Mouse (Mus musculus) left cerebral cortex, postnatal 36 days (tissue): Measurements from ENCODE around the gene Megf8. TPM values are rescaled to one million over a fixed set of nuclear protein-coding genes. Genes with fewer than 3 reads are reported as not detected.

Source experiments
- total RNA-seq, 2 experiments: library from RNA; stranded (reverse); gene quantifications; 2 replicates each; pipeline ENCODE4 v1.2.3; 2021

Megf8 gene
- total RNA-seq, 2 experiments from 2014 or later, result 108 to 110 TPM

Other genes starting within 250 kb of the Megf8 start
- 100 to 1,000 TPM; 225 to 248 TPM for gene Grik5, start 244.8 kb upstream of the Megf8 start, total RNA-seq
- gene Zfp574, start 244.6 kb upstream of the Megf8 start, total RNA-seq, result 10 to 100 TPM; 34.9 to 40.4 TPM
- gene Pou2f2, start 137.4 kb upstream of the Megf8 start, total RNA-seq, result 10 to 100 TPM in 1 of 2 experiments, 1 to 10 TPM in 1; 8.4 to 15.4 TPM
- gene Dedd2, start 96.5 kb upstream of the Megf8 start, total RNA-seq, result 10 to 100 TPM; 25.4 to 28.4 TPM
- gene Zfp526, start 95.7 kb upstream of the Megf8 start, total RNA-seq, result 10 to 100 TPM; 11.3 to 11.5 TPM
- 100 to 1,000 TPM; 206 to 237 TPM for gene Gsk3a, start 79.3 kb upstream of the Megf8 start, total RNA-seq
- 10 to 100 TPM; 55.8 to 76.2 TPM for gene Erf, start 66.4 kb upstream of the Megf8 start, total RNA-seq
- gene Cic, start 49.5 kb upstream of the Megf8 start, total RNA-seq, result 100 to 1,000 TPM; 206 to 234 TPM
- 10 to 100 TPM; 24.0 to 25.5 TPM for gene Pafah1b3, start 19.2 kb upstream of the Megf8 start, total RNA-seq
- not detected for gene Prr19, start 15.8 kb upstream of the Megf8 start, total RNA-seq
- 10 to 100 TPM; 44.4 to 57.4 TPM for gene Tmem145, start 11.1 kb upstream of the Megf8 start, total RNA-seq
- gene Cnfn, start 52.6 kb downstream of the Megf8 start, total RNA-seq, result not detected
- gene Lipe, start 81.5 kb downstream of the Megf8 start, total RNA-seq, result 10 to 100 TPM in 1 of 2 experiments, 1 to 10 TPM in 1; 6.0 to 11.2 TPM
- not detected for gene Cxcl17, start 95.7 kb downstream of the Megf8 start, total RNA-seq
- 1 to 10 TPM; 2.0 to 3.0 TPM for gene Ceacam1, start 160.4 kb downstream of the Megf8 start, total RNA-seq
- under 1 TPM; 0.27 to 0.42 TPM for gene Ceacam2, start 222.7 kb downstream of the Megf8 start, total RNA-seq